Mouse (Mus musculus): ENCODE measurements around the gene Lzts2. TPM values are rescaled to one million over a fixed set of nuclear protein-coding genes. Genes with fewer than 3 reads are reported as not detected.
"Not testable (repeated sequence)": the region's sequence is repeated elsewhere in the genome, so short reads cannot be mapped to it uniquely, and the experiment has no call there.

Lzts2 gene
- polyA plus RNA-seq, 1 experiment from 2014 or later: 41.0 TPM

- H3K9ac ChIP-seq (ENCODE audit: low read depth, low read length): no peak overlapping the region
Observed at GRCm38 (mm10) chr19:45032570-45033332, 18.5 kb downstream of the Lzts2 start.

GRCm38 (mm10) chr19:45036867-45037266 lies 22.7 kb downstream of the Lzts2 start:
- ATAC-seq (ENCODE audit: low FRiP score) (0 out of 2 replicates have a peak, but pooled peaks have one; percentile 22), DNase-seq (ENCODE audit: low spot score) (peak; percentile 63)
- Histone ChIP-seq H3K36me3 (ENCODE audit: control insufficient read depth, insufficient read depth, low read length) (no peaks in the 10 kb centered on the region), H3K4me1 (replicated peaks; ENCODE audit: control insufficient read depth, insufficient read depth, low read length) (no peaks in the 10 kb centered on the region; the same call in 1 of the 2 replicates), H3K4me2 (replicated peaks; ENCODE audit: low read depth, low read length) (no peak overlapping the region), H3K4me3 (ENCODE audit: low read depth, low read length) (no peak overlapping the region), H3K27ac (ENCODE audit: low read depth, low read length) (no peak overlapping the region), H3K9ac (ENCODE audit: low read depth, low read length) (no peak overlapping the region), H3K9me3 (ENCODE audit: control insufficient read depth, low read length) (no peaks in the 10 kb centered on the region), H3K27me3 (ENCODE audit: control insufficient read depth, insufficient read depth, low read length) (no peaks in the 10 kb centered on the region)
- whole genome bisulfite sequencing: 25% methylated on average over 16 of the region's 16 CpGs

More at GRCm38 (mm10) chr19:45032570-45033332, 18.5 kb downstream of the Lzts2 start:
- Histone ChIP-seq H3K4me1 (replicated peaks; ENCODE audit: control insufficient read depth, insufficient read depth, low read length) (no peaks in the 10 kb centered on the region; the same call in 1 of the 2 replicates), H3K36me3 (ENCODE audit: control insufficient read depth, insufficient read depth, low read length) (no peaks in the 10 kb centered on the region), H3K27ac (ENCODE audit: low read depth, low read length) (no peak overlapping the region), H3K9me3 (ENCODE audit: control insufficient read depth, low read length) (no peaks in the 10 kb centered on the region), H3K4me3 (ENCODE audit: low read depth, low read length) (no peak overlapping the region), H3K27me3 (ENCODE audit: control insufficient read depth, insufficient read depth, low read length) (no peaks in the 10 kb centered on the region), H3K4me2 (replicated peaks; ENCODE audit: low read depth, low read length) (no peak overlapping the region)
- no peak for DNase-seq (ENCODE audit: low spot score)
- no peak for ATAC-seq (ENCODE audit: low FRiP score)
- WGBS: 49% methylated on average over 17 of the region's 17 CpGs

GRCm38 (mm10) chr19:45038198-45038597 lies 24.0 kb downstream of the Lzts2 start:
- DNase-seq (ENCODE audit: low spot score); ATAC-seq (ENCODE audit: low FRiP score); H3K9me3 ChIP-seq (ENCODE audit: control insufficient read depth, low read length); H3K4me3 ChIP-seq (ENCODE audit: low read depth, low read length); H3K27me3 ChIP-seq (ENCODE audit: control insufficient read depth, insufficient read depth, low read length); H3K36me3 ChIP-seq (ENCODE audit: control insufficient read depth, insufficient read depth, low read length); H3K9ac ChIP-seq (ENCODE audit: low read depth, low read length); H3K4me2 ChIP-seq (replicated peaks; ENCODE audit: low read depth, low read length); H3K27ac ChIP-seq (ENCODE audit: low read depth, low read length); H3K4me1 ChIP-seq (replicated peaks; ENCODE audit: control insufficient read depth, insufficient read depth, low read length): not testable (repeated sequence)
- 92% methylated on average over 7 of the region's 7 CpGs for WGBS

GRCm38 (mm10) chr19:45040214-45040613 lies 26.0 kb downstream of the Lzts2 start:
- no peaks in the 10 kb centered on the region for H3K36me3 ChIP-seq (ENCODE audit: control insufficient read depth, insufficient read depth, low read length)
- DNase-seq (ENCODE audit: low spot score) (no peak), ATAC-seq (ENCODE audit: low FRiP score) (no peak)
- no peak overlapping the region for H3K27ac ChIP-seq (ENCODE audit: low read depth, low read length)
- no peaks in the 10 kb centered on the region; the same call in 1 of the 2 replicates for H3K4me1 ChIP-seq (replicated peaks; ENCODE audit: control insufficient read depth, insufficient read depth, low read length)
- peaks cover 3% of the 10 kb centered on the region for H3K27me3 ChIP-seq (ENCODE audit: control insufficient read depth, insufficient read depth, low read length)
- no peak overlapping the region for H3K4me3 ChIP-seq (ENCODE audit: low read depth, low read length)
- WGBS: 52% methylated on average over 13 of the region's 13 CpGs
- H3K9ac ChIP-seq (ENCODE audit: low read depth, low read length): no peak overlapping the region
- no peak overlapping the region for H3K4me2 ChIP-seq (replicated peaks; ENCODE audit: low read depth, low read length)
- H3K9me3 ChIP-seq (ENCODE audit: control insufficient read depth, low read length): no peaks in the 10 kb centered on the region

GRCm38 (mm10) chr19:45044389-45044927 lies 30.2 kb downstream of the Lzts2 start:
- 65% methylated on average over 11 of the region's 11 CpGs for WGBS

GRCm38 (mm10) chr19:45045236-45045635 lies 31.0 kb downstream of the Lzts2 start:
- peaks cover 15% of the 10 kb centered on the region for H3K27me3 ChIP-seq (ENCODE audit: control insufficient read depth, insufficient read depth, low read length)
- WGBS: 48% methylated on average over 15 of the region's 15 CpGs

More at GRCm38 (mm10) chr19:45044389-45044927, 30.2 kb downstream of the Lzts2 start:
- Histone ChIP-seq H3K4me2 (replicated peaks; ENCODE audit: low read depth, low read length) (no peak overlapping the region), H3K4me3 (ENCODE audit: low read depth, low read length) (no peak overlapping the region), H3K4me1 (replicated peaks; ENCODE audit: control insufficient read depth, insufficient read depth, low read length) (peaks cover 8% of the 10 kb centered on the region; the same call in 1 of the 2 replicates), H3K27me3 (ENCODE audit: control insufficient read depth, insufficient read depth, low read length) (peaks cover 15% of the 10 kb centered on the region), H3K9ac (ENCODE audit: low read depth, low read length) (no peak overlapping the region), H3K27ac (ENCODE audit: low read depth, low read length) (no peak overlapping the region), H3K9me3 (ENCODE audit: control insufficient read depth, low read length) (no peaks in the 10 kb centered on the region), H3K36me3 (ENCODE audit: control insufficient read depth, insufficient read depth, low read length) (no peaks in the 10 kb centered on the region)
- DNase-seq (ENCODE audit: low spot score) (no peak), ATAC-seq (ENCODE audit: low FRiP score) (no peak)

GRCm38 (mm10) chr19:45045651-45046050 lies 31.4 kb downstream of the Lzts2 start, which contains the start of gene Pdzd7:
TSS of gene Pdzd7 (minus strand) at chr19:45045717.
- Histone ChIP-seq H3K27ac (ENCODE audit: low read depth, low read length) (no peak within 1 kb of the TSS), H3K4me1 (replicated peaks; ENCODE audit: control insufficient read depth, insufficient read depth, low read length) (peaks cover 8% of the 10 kb centered on the region; the same call in 1 of the 2 replicates), H3K9ac (ENCODE audit: low read depth, low read length) (no peak within 1 kb of the TSS; the same call in 1 of the 2 replicates), H3K36me3 (ENCODE audit: control insufficient read depth, insufficient read depth, low read length) (no peaks in the 10 kb centered on the region), H3K27me3 (ENCODE audit: control insufficient read depth, insufficient read depth, low read length) (peaks cover 15% of the 10 kb centered on the region), H3K4me2 (replicated peaks; ENCODE audit: low read depth, low read length) (peak within 1 kb of the TSS; percentile 55), H3K9me3 (ENCODE audit: control insufficient read depth, low read length) (no peaks in the 10 kb centered on the region), H3K4me3 (ENCODE audit: low read depth, low read length) (peak within 1 kb of the TSS; percentile 46)
- no peak for DNase-seq (ENCODE audit: low spot score)
- ATAC-seq (ENCODE audit: low FRiP score): no peak
- WGBS: 81% methylated on average over 5 of the region's 5 CpGs

More at GRCm38 (mm10) chr19:45045236-45045635, 31.0 kb downstream of the Lzts2 start:
- no peak overlapping the region for H3K4me2 ChIP-seq (replicated peaks; ENCODE audit: low read depth, low read length)
- no peak overlapping the region for H3K9ac ChIP-seq (ENCODE audit: low read depth, low read length)
- DNase-seq (ENCODE audit: low spot score) (no peak), ATAC-seq (ENCODE audit: low FRiP score) (no peak)
- H3K4me3 ChIP-seq (ENCODE audit: low read depth, low read length): no peak overlapping the region
- H3K36me3 ChIP-seq (ENCODE audit: control insufficient read depth, insufficient read depth, low read length): no peaks in the 10 kb centered on the region
- H3K27ac ChIP-seq (ENCODE audit: low read depth, low read length): no peak overlapping the region
- no peaks in the 10 kb centered on the region for H3K9me3 ChIP-seq (ENCODE audit: control insufficient read depth, low read length)
- peaks cover 8% of the 10 kb centered on the region; the same call in 1 of the 2 replicates for H3K4me1 ChIP-seq (replicated peaks; ENCODE audit: control insufficient read depth, insufficient read depth, low read length)

- WGBS: 2% methylated on average over 34 of the region's 34 CpGs
- H3K9me3 ChIP-seq (ENCODE audit: control insufficient read depth, low read length): no peaks in the 10 kb centered on the region
Observed at GRCm38 (mm10) chr19:45046523-45047321, 32.5 kb downstream of the Lzts2 start.

More at GRCm38 (mm10) chr19:45046523-45047321, 32.5 kb downstream of the Lzts2 start:
- DNase-seq (ENCODE audit: low spot score): peak; percentile 79
- H3K27me3 ChIP-seq (ENCODE audit: control insufficient read depth, insufficient read depth, low read length): peaks cover 15% of the 10 kb centered on the region
- peak overlapping the region; percentile 43; the same call in 1 of the 2 replicates for H3K27ac ChIP-seq (ENCODE audit: low read depth, low read length)
- H3K4me3 ChIP-seq (ENCODE audit: low read depth, low read length): peak overlapping the region; percentile 46
- peak overlapping the region; percentile 55 for H3K4me2 ChIP-seq (replicated peaks; ENCODE audit: low read depth, low read length)
- ATAC-seq (ENCODE audit: low FRiP score): peak; percentile 65
- peak overlapping the region; percentile 74 for H3K9ac ChIP-seq (ENCODE audit: low read depth, low read length)
- H3K4me1 ChIP-seq (replicated peaks; ENCODE audit: control insufficient read depth, insufficient read depth, low read length): peaks cover 8% of the 10 kb centered on the region; the same call in 1 of the 2 replicates
- no peaks in the 10 kb centered on the region for H3K36me3 ChIP-seq (ENCODE audit: control insufficient read depth, insufficient read depth, low read length)

Data from hindbrain, embryonic 11.5 days (tissue).